Mouse (Mus musculus) thymus, postnatal 4 days (tissue): Measurements from ENCODE around the gene Gng3.
"Not testable (repeated sequence)": the region's sequence is repeated elsewhere in the genome, so short reads cannot be mapped to it uniquely, and the experiment has no call there.

Source experiments
- DNase-seq: peaks from one replicate; pipeline ENCODE4 v3.0.0; 2021

Gng3 gene

GRCm38 (mm10) chr19:8844371-8845129 lies 5.6 kb upstream of the Gng3 start:
- DNase-seq: peak; percentile 91

- DNase-seq: no peak
Observed at GRCm38 (mm10) chr19:8842961-8843360, 4.0 kb upstream of the Gng3 start.

- DNase-seq: peak; percentile 28
Observed at GRCm38 (mm10) chr19:8841012-8841411, 2.0 kb upstream of the Gng3 start.

- DNase-seq: peak; percentile 73
Observed at GRCm38 (mm10) chr19:8839908-8840791, 1.2 kb upstream of the Gng3 start.

- DNase-seq: peak; percentile 49
Observed at GRCm38 (mm10) chr19:8838041-8838730, 808 bp downstream of the Gng3 start.

GRCm38 (mm10) chr19:8837251-8837791 lies 1.7 kb downstream of the Gng3 start, which contains the start of gene Bscl2:
Bscl2 (plus strand) TSS chr19:8837467.
- DNase-seq: peak; percentile 91

GRCm38 (mm10) chr19:8836327-8836726 lies 2.7 kb downstream of the Gng3 start:
- DNase-seq: not testable (repeated sequence)

GRCm38 (mm10) chr19:8832971-8833370 lies 6.0 kb downstream of the Gng3 start:
- DNase-seq: no peak

- no peak for DNase-seq
Observed at GRCm38 (mm10) chr19:8831262-8831661, 7.7 kb downstream of the Gng3 start.

GRCm38 (mm10) chr19:8830664-8831063 lies 8.3 kb downstream of the Gng3 start:
- DNase-seq: no peak

GRCm38 (mm10) chr19:8829660-8830059 lies 9.3 kb downstream of the Gng3 start, which contains the start of gene AC129217.1:
AC129217.1 (plus strand) TSS chr19:8829773.
- DNase-seq: no peak

- no peak for DNase-seq
Observed at GRCm38 (mm10) chr19:8822696-8823095, 16.3 kb downstream of the Gng3 start.

GRCm38 (mm10) chr19:8821146-8821545 lies 17.8 kb downstream of the Gng3 start:
- no peak for DNase-seq

- peak; percentile 70 for DNase-seq
Observed at GRCm38 (mm10) chr19:8820424-8820956, 18.5 kb downstream of the Gng3 start.

GRCm38 (mm10) chr19:8819596-8820423 lies 19.2 kb downstream of the Gng3 start, which contains the start of gene Hnrnpul2:
Hnrnpul2 (plus strand) TSS chr19:8820010.
- peak; percentile 96 for DNase-seq

- DNase-seq: peak; percentile 91
Observed at GRCm38 (mm10) chr19:8818801-8819595, 20.0 kb downstream of the Gng3 start, which contains the start of gene Ttc9c. Ttc9c (minus strand) TSS chr19:8819333.

- DNase-seq: peak; percentile 36
Observed at GRCm38 (mm10) chr19:8818301-8818798, 20.6 kb downstream of the Gng3 start.

- no peak for DNase-seq
Observed at GRCm38 (mm10) chr19:8817001-8817400, 22.0 kb downstream of the Gng3 start.

GRCm38 (mm10) chr19:8815812-8816211 lies 23.2 kb downstream of the Gng3 start:
- DNase-seq: no peak

GRCm38 (mm10) chr19:8806810-8807209 lies 32.2 kb downstream of the Gng3 start:
- no peak for DNase-seq
